Mouse (Mus musculus) cerebellum, adult 11-12 months (tissue): Measurements from ENCODE around the gene Coa7.

Experiments used
- DNase-seq: peaks from one replicate; pipeline ENCODE4 v3.0.0; 2022

Coa7 gene

GRCm38 (mm10) chr4:108386087-108386486 lies 58.1 kb downstream of the Coa7 start:
- no peak for DNase-seq

DNA sequence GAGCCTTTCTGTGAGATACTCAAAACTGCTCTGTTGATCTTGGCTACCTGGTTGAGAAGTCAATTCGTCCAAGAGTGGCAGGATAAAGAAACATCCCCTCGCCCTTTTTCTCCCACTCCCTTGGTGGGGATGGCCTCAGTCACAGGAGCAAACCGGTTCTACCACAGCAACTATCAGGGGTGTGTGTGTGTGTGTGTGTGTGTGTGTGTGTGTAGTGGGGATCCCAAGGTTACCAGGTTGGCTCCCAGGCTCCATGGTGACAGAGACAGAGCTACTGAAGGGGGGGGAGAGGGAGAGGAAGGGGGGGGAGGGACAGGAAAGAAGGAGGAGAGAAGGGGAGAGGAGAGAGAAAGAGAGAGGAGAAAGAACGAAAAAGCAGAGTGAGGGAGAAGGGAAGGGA lies 59.2 kb downstream of the Coa7 start:
- no peak for DNase-seq

DNA sequence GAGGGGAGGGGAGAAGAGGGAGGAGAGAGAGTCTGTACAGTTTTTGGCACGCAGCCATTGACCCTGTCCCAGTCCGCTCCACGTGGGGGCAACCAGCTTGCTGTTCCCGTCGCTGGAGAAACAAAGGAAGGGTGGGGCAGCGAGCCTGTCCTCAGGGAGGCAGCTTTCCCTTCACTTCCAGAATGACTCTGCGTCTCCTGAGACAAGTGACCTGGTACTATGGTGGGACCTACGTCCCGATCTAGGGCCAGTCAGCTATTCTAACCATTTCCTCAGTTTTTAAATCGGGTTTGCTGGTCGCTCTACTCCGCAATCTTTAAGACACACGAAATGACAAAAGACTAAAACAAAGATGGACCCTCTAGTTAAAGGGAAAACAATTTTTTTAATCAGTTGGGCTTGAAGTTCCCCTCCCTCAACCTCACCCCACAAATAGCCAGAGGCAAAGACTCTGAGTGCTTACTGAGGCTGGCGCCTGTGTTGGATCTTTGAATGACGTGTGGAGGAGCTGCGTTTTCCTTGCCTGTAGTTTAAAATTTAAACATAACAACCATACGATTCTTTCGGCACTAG lies 59.8 kb downstream of the Coa7 start:
- DNase-seq, result peak; percentile 58

DNA sequence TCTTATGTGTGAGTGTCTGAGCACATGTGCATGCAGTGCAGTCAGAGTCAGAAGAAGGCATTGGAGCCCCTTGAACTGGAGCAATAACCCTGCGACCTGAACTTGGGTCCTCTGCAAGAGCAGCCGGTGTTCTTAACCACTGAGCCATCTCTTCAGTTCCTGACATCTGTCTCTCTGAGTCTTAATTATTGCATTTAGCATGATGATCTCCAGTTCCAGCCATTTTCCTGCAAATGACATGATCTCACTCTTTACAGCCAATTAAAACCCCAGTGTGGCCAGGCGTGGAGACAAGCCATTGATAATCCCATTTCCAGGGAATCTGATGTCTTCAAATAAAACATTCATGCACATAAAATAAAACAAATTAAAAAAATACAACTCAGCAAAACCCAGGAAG lies 60.8 kb downstream of the Coa7 start:
- no peak for DNase-seq

GRCm38 (mm10) chr4:108391124-108391523 lies 63.2 kb downstream of the Coa7 start:
- DNase-seq, result no peak
